Mouse (Mus musculus): ENCODE results near the gene Ndrg4.
"Not testable (repeated sequence)": the region's sequence is repeated elsewhere in the genome, so short reads cannot be mapped to it uniquely, and the experiment has no call there.

The Ndrg4 gene

GRCm38 (mm10) chr8:95676631-95677030, at the start of gene Ndrg4:
TSS of gene Ndrg4 (plus strand) at chr8:95676980.
- in situ Hi-C loops (cut with MboI; ENCODE audit: low pct_unique_long_range_greater_than_20kb in 1 of 2, low sequenced_read_pairs in 2 of 2, unreplicated experiment in 1 of 2): no loop called here

GRCm38 (mm10) chr8:95632840-95633239, 43.9 kb upstream of the Ndrg4 start:
- in situ Hi-C loops (cut with MboI; ENCODE audit: low pct_unique_long_range_greater_than_20kb in 1 of 2, low sequenced_read_pairs in 2 of 2, unreplicated experiment in 1 of 2): no loop called here

GRCm38 (mm10) chr8:95633262-95634062, 43.3 kb upstream of the Ndrg4 start, which contains the start of gene Gins3:
TSS of gene Gins3 (plus strand) at chr8:95633453.
- in situ Hi-C loops (cut with MboI; ENCODE audit: low pct_unique_long_range_greater_than_20kb in 1 of 2, low sequenced_read_pairs in 2 of 2, unreplicated experiment in 1 of 2): no loop called here

- in situ Hi-C loops (cut with MboI; ENCODE audit: low pct_unique_long_range_greater_than_20kb in 1 of 2, low sequenced_read_pairs in 2 of 2, unreplicated experiment in 1 of 2): no loop called here
Observed at GRCm38 (mm10) chr8:95634063-95634340, 42.8 kb upstream of the Ndrg4 start.

GRCm38 (mm10) chr8:95644942-95645341, 31.8 kb upstream of the Ndrg4 start:
- in situ Hi-C loops (cut with MboI; ENCODE audit: low pct_unique_long_range_greater_than_20kb in 1 of 2, low sequenced_read_pairs in 2 of 2, unreplicated experiment in 1 of 2): no loop called here

GRCm38 (mm10) chr8:95648251-95648650, 28.5 kb upstream of the Ndrg4 start:
- in situ Hi-C loops (cut with MboI; ENCODE audit: low pct_unique_long_range_greater_than_20kb in 1 of 2, low sequenced_read_pairs in 2 of 2, unreplicated experiment in 1 of 2): no loop called here

GRCm38 (mm10) chr8:95653351-95653750, 23.4 kb upstream of the Ndrg4 start:
- in situ Hi-C loops (cut with MboI; ENCODE audit: low pct_unique_long_range_greater_than_20kb in 1 of 2, low sequenced_read_pairs in 2 of 2, unreplicated experiment in 1 of 2): no loop called here

- in situ Hi-C loops (cut with MboI; ENCODE audit: low pct_unique_long_range_greater_than_20kb in 1 of 2, low sequenced_read_pairs in 2 of 2, unreplicated experiment in 1 of 2): no loop called here
Observed at GRCm38 (mm10) chr8:95655831-95656230, 20.9 kb upstream of the Ndrg4 start.

- in situ Hi-C loops (cut with MboI; ENCODE audit: low pct_unique_long_range_greater_than_20kb in 1 of 2, low sequenced_read_pairs in 2 of 2, unreplicated experiment in 1 of 2): no loop called here
Observed at GRCm38 (mm10) chr8:95656316-95657002, 20.3 kb upstream of the Ndrg4 start.

GRCm38 (mm10) chr8:95657523-95657922, 19.3 kb upstream of the Ndrg4 start:
- in situ Hi-C loops (cut with MboI; ENCODE audit: low pct_unique_long_range_greater_than_20kb in 1 of 2, low sequenced_read_pairs in 2 of 2, unreplicated experiment in 1 of 2): no loop called here

GRCm38 (mm10) chr8:95660334-95660882, 16.4 kb upstream of the Ndrg4 start:
- in situ Hi-C loops (cut with MboI; ENCODE audit: low pct_unique_long_range_greater_than_20kb in 1 of 2, low sequenced_read_pairs in 2 of 2, unreplicated experiment in 1 of 2): no loop called here

- in situ Hi-C loops (cut with MboI; ENCODE audit: low pct_unique_long_range_greater_than_20kb in 1 of 2, low sequenced_read_pairs in 2 of 2, unreplicated experiment in 1 of 2): no loop called here
Observed at GRCm38 (mm10) chr8:95661085-95661484, 15.7 kb upstream of the Ndrg4 start.

GRCm38 (mm10) chr8:95661575-95661974, 15.2 kb upstream of the Ndrg4 start:
- in situ Hi-C loops (cut with MboI; ENCODE audit: low pct_unique_long_range_greater_than_20kb in 1 of 2, low sequenced_read_pairs in 2 of 2, unreplicated experiment in 1 of 2): no loop called here

- in situ Hi-C loops (cut with MboI; ENCODE audit: low pct_unique_long_range_greater_than_20kb in 1 of 2, low sequenced_read_pairs in 2 of 2, unreplicated experiment in 1 of 2): no loop called here
Observed at GRCm38 (mm10) chr8:95662885-95663598, 13.7 kb upstream of the Ndrg4 start.

GRCm38 (mm10) chr8:95663599-95663949, 13.2 kb upstream of the Ndrg4 start:
- in situ Hi-C loops (cut with MboI; ENCODE audit: low pct_unique_long_range_greater_than_20kb in 1 of 2, low sequenced_read_pairs in 2 of 2, unreplicated experiment in 1 of 2): no loop called here

- in situ Hi-C loops (cut with MboI; ENCODE audit: low pct_unique_long_range_greater_than_20kb in 1 of 2, low sequenced_read_pairs in 2 of 2, unreplicated experiment in 1 of 2): not testable (repeated sequence)
Observed at GRCm38 (mm10) chr8:95665813-95666452, 10.8 kb upstream of the Ndrg4 start.

GRCm38 (mm10) chr8:95668163-95668958, 8.4 kb upstream of the Ndrg4 start:
- in situ Hi-C loops (cut with MboI; ENCODE audit: low pct_unique_long_range_greater_than_20kb in 1 of 2, low sequenced_read_pairs in 2 of 2, unreplicated experiment in 1 of 2): no loop called here

GRCm38 (mm10) chr8:95669967-95670366, 6.8 kb upstream of the Ndrg4 start:
- in situ Hi-C loops (cut with MboI; ENCODE audit: low pct_unique_long_range_greater_than_20kb in 1 of 2, low sequenced_read_pairs in 2 of 2, unreplicated experiment in 1 of 2): no loop called here
